Mouse (Mus musculus): ENCODE results near the gene Lsm4. TPM values are rescaled to one million over a fixed set of nuclear protein-coding genes. Genes with fewer than 3 reads are reported as not detected.

Gene Lsm4
- polyA plus RNA-seq (2014; fragmentation: Nextera tagmentation; extraction: Ambion mirVana) = 356 and 388 TPM in 2 replicates

DNA sequence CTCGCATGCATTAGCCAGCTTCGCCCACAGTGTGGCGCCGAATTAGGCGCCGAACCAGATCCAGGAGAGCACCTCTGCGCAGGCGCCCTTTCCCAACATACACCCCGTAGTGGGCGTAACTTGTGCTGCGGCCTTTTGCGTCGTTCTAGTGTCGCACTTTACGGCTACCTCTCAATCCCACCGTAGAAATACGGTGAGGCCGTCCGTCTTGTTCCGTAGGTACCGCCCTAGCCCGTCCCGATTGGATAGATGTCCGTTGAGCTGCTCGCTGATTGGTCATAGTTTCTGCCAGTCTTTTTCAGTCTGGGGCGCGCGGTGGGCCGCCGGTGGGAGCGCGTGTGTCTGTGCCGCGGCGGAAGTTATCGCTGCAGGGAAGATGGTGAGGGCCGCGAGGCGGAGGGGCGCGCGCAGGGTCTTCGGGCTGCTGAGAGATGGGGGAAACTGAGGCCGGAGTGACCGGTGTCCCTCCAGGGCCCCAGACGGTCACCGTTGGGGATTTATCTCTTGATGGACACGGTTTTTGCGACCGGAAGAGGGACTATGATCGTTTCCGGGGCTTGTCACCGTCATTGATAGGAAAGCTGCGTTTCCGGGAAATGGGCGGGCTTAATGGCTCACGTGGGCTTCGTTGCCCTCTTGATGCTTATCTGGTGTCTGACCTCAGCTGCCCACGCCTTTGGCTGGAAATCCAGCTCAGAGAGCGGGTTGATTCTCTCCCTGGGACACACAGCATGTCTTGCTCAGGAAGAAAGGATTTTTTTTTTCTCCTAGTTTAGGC, at the start of gene Lsm4:
TSS of gene Lsm4 (plus strand) at position 170 of the 778 bp plus-strand sequence.
- H3K36me3 ChIP-seq (ENCODE audit: control insufficient read depth, insufficient read depth, low read length) = peaks cover 6% of the 10 kb centered on the region
- WGBS = under 1% methylated on average over 60 of the region's 60 CpGs
- ATAC-seq (ENCODE audit: insufficient number of reproducible peaks, low FRiP score, low TSS enrichment, low read depth) = peak; percentile 96

GRCm38 (mm10) chr8:70625104-70625503, 47.9 kb upstream of the Lsm4 start:
- Histone ChIP-seq H3K4me3 (ENCODE audit: low read depth, low read length) (no peak overlapping the region), H3K27ac (replicated peaks; ENCODE audit: low read depth, low read length) (no peak overlapping the region), H3K4me1 (ENCODE audit: control insufficient read depth, insufficient read depth, low read length) (peaks cover 9% of the 10 kb centered on the region; the same call in 1 of the 2 replicates), H3K9me3 (ENCODE audit: control insufficient read depth, low read length) (no peaks in the 10 kb centered on the region), H3K36me3 (ENCODE audit: control insufficient read depth, insufficient read depth, low read length) (no peaks in the 10 kb centered on the region), H3K4me2 (ENCODE audit: low read depth, severe bottlenecking) (no peak overlapping the region), H3K9ac (ENCODE audit: low read length) (no peak overlapping the region), H3K27me3 (ENCODE audit: control insufficient read depth, insufficient read depth, low read length) (no peaks in the 10 kb centered on the region)
- DNase-seq (ENCODE audit: low spot score) (peak; percentile 85), ATAC-seq (ENCODE audit: insufficient number of reproducible peaks, low FRiP score, low TSS enrichment, low read depth) (no peak)
- 27% methylated on average over 5 of the region's 5 CpGs for WGBS

More for the DNA sequence above, at the start of gene Lsm4:
- peak within 1 kb of the TSS; percentile 66 for H3K4me2 ChIP-seq (ENCODE audit: low read depth, severe bottlenecking)
- peaks cover 12% of the 10 kb centered on the region for H3K4me1 ChIP-seq (ENCODE audit: control insufficient read depth, insufficient read depth, low read length)
- DNase-seq (ENCODE audit: low spot score) = peak; percentile 100
- no peaks in the 10 kb centered on the region for H3K9me3 ChIP-seq (ENCODE audit: control insufficient read depth, low read length)
- H3K4me3 ChIP-seq (ENCODE audit: low read depth, low read length) = peak within 1 kb of the TSS; percentile 66
- H3K27me3 ChIP-seq (ENCODE audit: control insufficient read depth, insufficient read depth, low read length) = no peaks in the 10 kb centered on the region
- H3K9ac ChIP-seq (ENCODE audit: low read length) = peak within 1 kb of the TSS; percentile 87
- peak within 1 kb of the TSS; percentile 92 for H3K27ac ChIP-seq (replicated peaks; ENCODE audit: low read depth, low read length)

DNA sequence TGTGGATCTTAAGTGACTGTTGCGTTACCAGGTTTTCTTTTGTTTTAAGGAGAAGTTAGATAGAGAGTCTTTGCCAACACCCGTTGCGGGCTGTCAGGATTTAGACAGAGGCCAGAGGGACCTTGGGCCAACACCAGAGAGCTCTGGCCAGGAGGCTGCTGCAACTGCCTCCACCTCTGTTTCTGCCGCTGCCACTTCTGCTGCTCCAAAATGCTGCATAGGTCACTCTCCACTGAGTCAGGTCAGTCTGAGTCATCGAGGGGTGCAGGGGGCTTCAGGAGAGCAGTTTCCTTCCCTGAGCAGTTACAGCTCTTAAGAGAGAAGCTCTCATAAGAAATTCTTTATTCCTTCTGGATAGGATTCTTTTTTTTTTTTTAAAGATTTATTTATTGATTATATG, 46.0 kb upstream of the Lsm4 start:
- H3K36me3 ChIP-seq (ENCODE audit: control insufficient read depth, insufficient read depth, low read length) = no peaks in the 10 kb centered on the region
- H3K27me3 ChIP-seq (ENCODE audit: control insufficient read depth, insufficient read depth, low read length) = peaks cover 8% of the 10 kb centered on the region
- no peak for ATAC-seq (ENCODE audit: insufficient number of reproducible peaks, low FRiP score, low TSS enrichment, low read depth)
- no peak overlapping the region for H3K4me3 ChIP-seq (ENCODE audit: low read depth, low read length)
- no peaks in the 10 kb centered on the region for H3K9me3 ChIP-seq (ENCODE audit: control insufficient read depth, low read length)
- DNase-seq (ENCODE audit: low spot score) = no peak
- no peak overlapping the region for H3K27ac ChIP-seq (replicated peaks; ENCODE audit: low read depth, low read length)
- H3K9ac ChIP-seq (ENCODE audit: low read length) = no peak overlapping the region
- H3K4me2 ChIP-seq (ENCODE audit: low read depth, severe bottlenecking) = no peak overlapping the region
- WGBS = 90% methylated on average over 5 of the region's 5 CpGs
- H3K4me1 ChIP-seq (ENCODE audit: control insufficient read depth, insufficient read depth, low read length) = peaks cover 9% of the 10 kb centered on the region; the same call in 1 of the 2 replicates

GRCm38 (mm10) chr8:70628986-70629490, 44.0 kb upstream of the Lsm4 start:
- H3K4me3 ChIP-seq (ENCODE audit: low read depth, low read length) = peak overlapping the region; percentile 40; the same call in 1 of the 2 replicates
- peaks cover 11% of the 10 kb centered on the region for H3K27me3 ChIP-seq (ENCODE audit: control insufficient read depth, insufficient read depth, low read length)
- WGBS = 56% methylated on average over 7 of the region's 7 CpGs
- H3K9me3 ChIP-seq (ENCODE audit: control insufficient read depth, low read length) = no peaks in the 10 kb centered on the region
- no peak for ATAC-seq (ENCODE audit: insufficient number of reproducible peaks, low FRiP score, low TSS enrichment, low read depth)
- H3K36me3 ChIP-seq (ENCODE audit: control insufficient read depth, insufficient read depth, low read length) = no peaks in the 10 kb centered on the region
- peak overlapping the region; percentile 61 for H3K4me2 ChIP-seq (ENCODE audit: low read depth, severe bottlenecking)
- H3K9ac ChIP-seq (ENCODE audit: low read length) = peak overlapping the region; percentile 49; the same call in 1 of the 2 replicates
- peaks cover 9% of the 10 kb centered on the region; the same call in 1 of the 2 replicates for H3K4me1 ChIP-seq (ENCODE audit: control insufficient read depth, insufficient read depth, low read length)
- H3K27ac ChIP-seq (replicated peaks; ENCODE audit: low read depth, low read length) = no peak overlapping the region
- DNase-seq (ENCODE audit: low spot score) = no peak

- Histone ChIP-seq H3K27me3 (ENCODE audit: control insufficient read depth, insufficient read depth, low read length) (peaks cover 11% of the 10 kb centered on the region), H3K27ac (replicated peaks; ENCODE audit: low read depth, low read length) (0 out of 2 replicates have a peak overlapping the region, but pooled peaks have one; percentile 14), H3K9me3 (ENCODE audit: control insufficient read depth, low read length) (no peaks in the 10 kb centered on the region), H3K36me3 (ENCODE audit: control insufficient read depth, insufficient read depth, low read length) (no peaks in the 10 kb centered on the region), H3K4me2 (ENCODE audit: low read depth, severe bottlenecking) (peak overlapping the region; percentile 61), H3K4me1 (ENCODE audit: control insufficient read depth, insufficient read depth, low read length) (peaks cover 9% of the 10 kb centered on the region; the same call in 1 of the 2 replicates), H3K9ac (ENCODE audit: low read length) (peak overlapping the region; percentile 49), H3K4me3 (ENCODE audit: low read depth, low read length) (peak overlapping the region; percentile 40)
- ATAC-seq (ENCODE audit: insufficient number of reproducible peaks, low FRiP score, low TSS enrichment, low read depth) = peak; percentile 84
- under 1% methylated on average over 60 of the region's 60 CpGs for WGBS
- DNase-seq (ENCODE audit: low spot score) = peak; percentile 94
These were observed 43.2 kb upstream of the Lsm4 start for GRCm38 (mm10) chr8:70629574-70630531.

DNA sequence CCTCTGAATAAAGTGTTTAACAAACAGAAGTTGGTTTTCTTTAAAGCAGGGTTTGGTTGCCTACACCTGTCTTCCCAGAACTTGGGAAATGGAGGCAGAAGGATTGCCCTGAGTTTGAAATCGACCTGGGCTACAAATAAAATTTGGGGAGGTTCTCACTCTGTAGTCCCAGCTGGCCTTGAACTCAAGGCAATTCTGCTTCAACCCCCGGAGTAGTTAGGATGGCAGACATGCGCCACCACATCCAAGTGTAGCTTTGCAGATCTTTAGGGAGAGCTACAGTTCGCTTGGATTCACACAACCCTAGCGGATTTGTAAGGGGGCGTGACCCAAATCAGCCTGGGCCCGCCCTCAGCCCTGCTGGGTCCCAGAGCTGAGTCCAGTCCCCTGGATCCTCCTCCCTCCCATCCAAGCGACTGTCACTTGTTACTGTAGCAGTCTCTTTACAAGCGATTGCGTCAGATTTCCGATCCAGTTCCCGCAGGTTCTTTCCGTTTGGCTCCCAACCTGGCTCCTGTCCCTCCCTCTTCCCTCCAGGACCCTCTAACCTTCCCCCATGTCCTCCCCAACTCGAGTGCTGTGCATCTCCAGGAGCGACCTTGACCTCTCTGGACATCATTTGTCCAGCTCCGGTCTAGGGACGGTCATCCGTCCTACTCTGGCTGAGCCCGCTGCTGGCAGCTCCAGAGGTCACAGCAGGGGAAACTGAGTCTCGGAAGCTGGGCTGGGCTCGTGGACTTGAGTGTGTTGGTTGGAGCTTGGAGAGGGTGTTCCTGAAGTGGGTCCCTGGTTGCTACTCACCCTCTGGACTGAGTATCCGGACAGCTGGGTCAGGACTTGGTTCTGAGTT, 42.3 kb upstream of the Lsm4 start:
- Histone ChIP-seq H3K4me1 (ENCODE audit: control insufficient read depth, insufficient read depth, low read length) (peaks cover 9% of the 10 kb centered on the region; the same call in 1 of the 2 replicates), H3K9me3 (ENCODE audit: control insufficient read depth, low read length) (no peaks in the 10 kb centered on the region), H3K27me3 (ENCODE audit: control insufficient read depth, insufficient read depth, low read length) (peaks cover 11% of the 10 kb centered on the region), H3K36me3 (ENCODE audit: control insufficient read depth, insufficient read depth, low read length) (no peaks in the 10 kb centered on the region), H3K4me2 (ENCODE audit: low read depth, severe bottlenecking) (peak overlapping the region; percentile 61; the same call in 1 of the 2 replicates), H3K4me3 (ENCODE audit: low read depth, low read length) (no peak overlapping the region), H3K27ac (replicated peaks; ENCODE audit: low read depth, low read length) (no peak overlapping the region), H3K9ac (ENCODE audit: low read length) (no peak overlapping the region)
- ATAC-seq (ENCODE audit: insufficient number of reproducible peaks, low FRiP score, low TSS enrichment, low read depth) (peak; percentile 52), DNase-seq (ENCODE audit: low spot score) (peak; percentile 54)
- 11% methylated on average over 22 of the region's 22 CpGs for WGBS

DNA sequence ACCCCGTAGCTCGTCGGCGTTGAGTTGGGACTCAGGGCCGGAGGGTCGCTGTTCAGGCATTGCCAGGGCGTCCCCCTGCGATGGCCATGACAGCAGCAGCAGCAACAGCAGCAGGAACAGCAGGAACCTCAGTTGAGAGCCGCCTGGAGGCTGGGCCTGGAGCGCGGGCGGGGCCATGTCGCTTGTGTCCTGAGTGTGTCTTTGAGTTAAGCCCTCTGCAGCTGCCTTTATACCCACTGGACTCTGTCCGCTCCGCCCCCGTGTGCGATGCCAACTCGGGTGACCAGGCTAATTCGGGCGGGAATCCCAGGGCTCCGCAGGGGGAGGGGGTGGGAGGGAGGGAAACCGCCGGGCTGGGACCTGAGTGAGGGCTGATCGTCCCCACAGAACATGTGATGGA, 41.6 kb upstream of the Lsm4 start:
- no peak overlapping the region for H3K4me3 ChIP-seq (ENCODE audit: low read depth, low read length)
- peak overlapping the region; percentile 27; the same call in 1 of the 2 replicates for H3K9ac ChIP-seq (ENCODE audit: low read length)
- 20% methylated on average over 24 of the region's 24 CpGs for WGBS
- H3K4me1 ChIP-seq (ENCODE audit: control insufficient read depth, insufficient read depth, low read length) = peaks cover 9% of the 10 kb centered on the region; the same call in 1 of the 2 replicates
- no peak for ATAC-seq (ENCODE audit: insufficient number of reproducible peaks, low FRiP score, low TSS enrichment, low read depth)
- no peak for DNase-seq (ENCODE audit: low spot score)
- peak overlapping the region; percentile 12; the same call in 1 of the 2 replicates for H3K4me2 ChIP-seq (ENCODE audit: low read depth, severe bottlenecking)
- H3K36me3 ChIP-seq (ENCODE audit: control insufficient read depth, insufficient read depth, low read length) = no peaks in the 10 kb centered on the region
- peaks cover 11% of the 10 kb centered on the region for H3K27me3 ChIP-seq (ENCODE audit: control insufficient read depth, insufficient read depth, low read length)
- no peak overlapping the region for H3K27ac ChIP-seq (replicated peaks; ENCODE audit: low read depth, low read length)
- H3K9me3 ChIP-seq (ENCODE audit: control insufficient read depth, low read length) = no peaks in the 10 kb centered on the region

Data from limb, embryonic 11.5 days (tissue).